In the genomic region with DNA sequence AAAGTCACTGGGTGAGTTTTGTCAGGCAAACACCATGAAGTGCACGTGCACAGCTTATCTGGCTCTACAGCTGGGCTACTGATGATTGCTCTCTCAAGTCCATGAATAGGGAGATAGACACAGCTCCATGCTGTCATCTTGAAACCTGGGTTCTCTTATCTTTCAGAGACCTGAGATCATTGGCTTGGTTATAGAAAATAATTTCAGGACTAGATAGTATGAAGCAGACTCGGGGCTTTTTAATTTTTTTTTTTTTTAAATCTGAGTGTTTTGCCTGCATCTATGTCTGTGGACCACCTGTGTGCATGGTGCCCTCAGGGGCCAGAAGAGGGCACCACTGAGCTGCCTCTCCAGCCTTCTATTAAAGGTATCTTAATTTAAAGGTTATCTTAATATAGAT, we compare ENCODE assay signal across 8 mouse cellular contexts. TPM values are rescaled to one million over a fixed set of nuclear protein-coding genes. Genes with fewer than 3 reads are reported as not detected.
A peak's percentile ranks its signal among the peaks of the same experiment; 100 is the strongest.
DNase-seq lines count a peak whose midpoint lies in the region; ATAC-seq and TF ChIP-seq lines count a peak whose summit lies in the region.

No protein-coding gene starts in this region.

- DNase-seq in cerebellum, adult 18-20 months: peak; percentile 26 to 41
- DNase-seq in layer of hippocampus, adult 2 months (ENCODE audit: low spot score in 2 of 2): no peak
- DNase-seq in layer of hippocampus, adult 11-12 months (ENCODE audit: low spot score): no peak
- peak; percentile 63 for DNase-seq in c-Kit-positive CD71-positive TER-119-positive erythroid progenitor cells, embryonic 14.5 days (ENCODE audit: low spot score)
- peak; percentile 32 for DNase-seq in lung, postnatal 36 days
- no peak for DNase-seq in layer of hippocampus, adult 9-11 months
- DNase-seq in layer of hippocampus, postnatal 14 days (ENCODE audit: low spot score in 2 of 2): no peak

- no peak for ATAC-seq in cerebellum, adult (ENCODE audit: insufficient number of reproducible peaks, low FRiP score, low TSS enrichment)

- H3K27ac ChIP-seq in layer of hippocampus, adult 2 months: no peak overlapping the region

- peak; percentile 85 for TF ChIP-seq CTCF in layer of hippocampus, adult 2 months (conservative IDR thresholded peaks at IDR 0.05)

- no peak overlapping the region for H3K4me3 ChIP-seq in layer of hippocampus, adult 2 months

RNA-seq across cellular contexts. Expression of gene Smarce1, which starts 23.9 kb away (rescaled TPM):
- total RNA-seq in layer of hippocampus, adult 2 months (2021): 10 to 100 TPM; 55.8 to 62.3 TPM
- 10 to 100 TPM; 75.4 to 80.2 TPM for total RNA-seq in layer of hippocampus, postnatal 14 days (2021)

RNA-seq across cellular contexts. Expression of gene Krt222, which starts 36.9 kb away (rescaled TPM):
- 10 to 100 TPM; 24.8 to 29.5 TPM for total RNA-seq in layer of hippocampus, adult 2 months (2021)
- 10 to 100 TPM; 28.4 to 32.8 TPM for total RNA-seq in layer of hippocampus, postnatal 14 days (2021)

RNA-seq across cellular contexts. Expression of gene Ccr7, which starts 52.1 kb away (rescaled TPM):
- total RNA-seq in layer of hippocampus, adult 2 months (2021): not detected
- total RNA-seq in layer of hippocampus, postnatal 14 days (2021): not detected

Comparison
In these comparisons a context has a peak if more than half of its experiments do, and no peak if none do; other contexts are left out.
1. DNase-seq: peak in cerebellum, adult 18-20 months (2 of 2), c-Kit-positive CD71-positive TER-119-positive erythroid progenitor cells, embryonic 14.5 days (single experiment) and lung, postnatal 36 days (single experiment); none in layer of hippocampus, adult 2 months (0 of 2), layer of hippocampus, adult 11-12 months (single experiment), layer of hippocampus, adult 9-11 months (single experiment) and layer of hippocampus, postnatal 14 days (0 of 2).